Mouse (Mus musculus) C2C12 (cell line): ENCODE results near the gene Abi3bp. TPM values are rescaled to one million over a fixed set of nuclear protein-coding genes. Genes with fewer than 3 reads are reported as not detected.

Experiments used
- H3K27me3 ChIP-seq: one replicate; pipeline ENCODE4 v1.6.1; 2011; ENCODE audit not compliant: control insufficient read depth, insufficient read depth, insufficient read length
- H3K36me3 ChIP-seq: one replicate; pipeline ENCODE4 v1.6.1; 2011; ENCODE audit not compliant: control insufficient read depth, insufficient read depth
- H3K4me3 ChIP-seq: one replicate; pipeline ENCODE4 v1.5.1; 2011; ENCODE audit warnings: mild to moderate bottlenecking, control low read depth; ENCODE audit not compliant: poor library complexity, insufficient read depth, severe bottlenecking
- H3K79me2 ChIP-seq: one replicate; pipeline ENCODE4 v1.6.1; 2011; ENCODE audit not compliant: control insufficient read depth, insufficient read depth
- H3K79me3 ChIP-seq: one replicate; pipeline ENCODE4 v1.6.1; 2011; ENCODE audit warnings: low read depth, control low read depth
- H3ac ChIP-seq: one replicate; pipeline ENCODE3; 2011; ENCODE audit warnings: low read depth; ENCODE audit not compliant: control insufficient read depth, insufficient read length
- CEBPB ChIP-seq: IDR thresholded peaks from one replicate; pipeline ENCODE4 v1.6.1; 2011; ENCODE audit warnings: low read depth, mild to moderate bottlenecking, control low read depth, moderate library complexity
- CTCF ChIP-seq: IDR thresholded peaks from one replicate; pipeline ENCODE4 v1.5.1; 2011; ENCODE audit not compliant: control insufficient read depth, insufficient read depth, insufficient read length
- FOSL1 ChIP-seq: IDR thresholded peaks from one replicate; pipeline ENCODE4 v1.8.0; 2011; ENCODE audit warnings: mild to moderate bottlenecking, low read length; ENCODE audit not compliant: poor library complexity, insufficient read depth, severe bottlenecking
- MAX ChIP-seq: IDR thresholded peaks from one replicate; pipeline ENCODE4 v1.6.1; 2011; ENCODE audit warnings: mild to moderate bottlenecking, control low read depth
- MYOD1 ChIP-seq: IDR thresholded peaks from one replicate; pipeline ENCODE4 v1.6.1; 2011; ENCODE audit warnings: low read depth; ENCODE audit not compliant: control insufficient read depth, insufficient read length
- MYOG ChIP-seq: IDR thresholded peaks from one replicate; pipeline ENCODE4 v1.6.1; 2011; ENCODE audit not compliant: control insufficient read depth, insufficient read length; ENCODE audit errors: extremely low read depth
- USF1 ChIP-seq: IDR thresholded peaks from one replicate; pipeline ENCODE4 v1.6.1; 2011; ENCODE audit warnings: low read depth, mild to moderate bottlenecking, control low read depth, moderate library complexity
- long read RNA-seq, 2 experiments: library from polyadenylated mRNA; unstranded; transcript quantifications; one replicate each; pipeline ENCODE4 v2.0.0; 2019 to 2020
- polyA plus RNA-seq: library from polyadenylated mRNA; unstranded; fragments of >200 nt; fragmentation: generic; extraction: Trizol; gene quantifications from one replicate; pipeline ENCODE4 v1.2.1, GENCODE M21; 2012; ENCODE audit warnings: missing spikeins

Abi3bp gene
- polyA plus RNA-seq: 0.01 TPM
- long read RNA-seq, experiment 1: 0 reads
- long read RNA-seq, experiment 2: 0 reads

DNA sequence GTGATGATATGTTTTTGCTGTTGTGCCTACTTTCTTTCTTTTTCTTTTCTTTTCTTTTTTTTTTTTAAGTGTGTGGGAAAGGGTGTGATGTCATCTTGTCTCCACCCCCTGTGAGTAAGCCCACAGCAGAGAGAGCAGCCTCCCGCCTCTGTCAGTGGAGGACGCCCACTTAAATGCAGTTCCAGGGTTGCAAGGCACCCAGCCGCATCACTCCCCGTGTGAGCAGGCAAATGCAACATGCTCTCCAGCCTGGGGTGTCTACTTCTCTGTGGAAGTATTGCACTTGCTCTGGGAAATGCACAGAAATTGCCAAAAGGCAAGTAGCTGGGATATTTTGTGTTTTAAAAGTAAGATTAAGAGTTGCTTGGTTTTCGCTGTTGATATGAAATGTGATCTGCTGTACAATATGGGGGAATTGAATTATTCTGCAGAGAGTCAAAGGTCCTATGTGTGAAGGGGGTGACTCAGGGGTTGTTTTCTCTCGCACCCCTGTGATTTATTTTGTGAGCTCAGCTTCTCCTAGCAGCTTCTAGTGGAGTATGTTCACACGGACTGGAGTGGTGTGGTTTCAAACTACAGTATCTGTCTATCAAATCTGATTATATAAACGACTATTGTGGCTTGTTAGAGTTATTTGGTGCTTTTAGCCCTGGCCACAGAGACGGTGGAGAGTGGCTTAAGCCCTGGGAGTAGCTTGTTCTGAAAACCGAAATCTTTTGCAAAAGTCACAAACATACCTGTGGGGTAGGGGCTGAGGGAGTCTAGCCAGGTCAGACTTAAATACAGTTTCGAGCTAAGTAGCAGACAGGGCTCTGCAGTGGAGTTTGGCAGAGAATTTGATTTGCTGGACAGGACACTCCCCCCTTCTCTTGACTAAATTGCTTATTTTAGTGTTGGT lies at the start of gene Abi3bp:
Abi3bp (plus strand) TSS at position 202 of the 898 bp plus-strand sequence.
- Histone ChIP-seq H3K79me3 (no peaks in the 10 kb centered on the region), H3K27me3 (no peaks in the 10 kb centered on the region), H3K79me2 (no peaks in the 10 kb centered on the region), H3K4me3 (no peak within 1 kb of the TSS), H3K36me3 (no peaks in the 10 kb centered on the region), H3ac (no peak within 1 kb of the TSS)
- TF ChIP-seq CEBPB: no peak
- no peak for TF ChIP-seq MAX
- no peak for TF ChIP-seq USF1
- no peak for TF ChIP-seq MYOD1
- TF ChIP-seq CTCF: no peak
- no peak for TF ChIP-seq FOSL1
- no peak for TF ChIP-seq MYOG

DNA sequence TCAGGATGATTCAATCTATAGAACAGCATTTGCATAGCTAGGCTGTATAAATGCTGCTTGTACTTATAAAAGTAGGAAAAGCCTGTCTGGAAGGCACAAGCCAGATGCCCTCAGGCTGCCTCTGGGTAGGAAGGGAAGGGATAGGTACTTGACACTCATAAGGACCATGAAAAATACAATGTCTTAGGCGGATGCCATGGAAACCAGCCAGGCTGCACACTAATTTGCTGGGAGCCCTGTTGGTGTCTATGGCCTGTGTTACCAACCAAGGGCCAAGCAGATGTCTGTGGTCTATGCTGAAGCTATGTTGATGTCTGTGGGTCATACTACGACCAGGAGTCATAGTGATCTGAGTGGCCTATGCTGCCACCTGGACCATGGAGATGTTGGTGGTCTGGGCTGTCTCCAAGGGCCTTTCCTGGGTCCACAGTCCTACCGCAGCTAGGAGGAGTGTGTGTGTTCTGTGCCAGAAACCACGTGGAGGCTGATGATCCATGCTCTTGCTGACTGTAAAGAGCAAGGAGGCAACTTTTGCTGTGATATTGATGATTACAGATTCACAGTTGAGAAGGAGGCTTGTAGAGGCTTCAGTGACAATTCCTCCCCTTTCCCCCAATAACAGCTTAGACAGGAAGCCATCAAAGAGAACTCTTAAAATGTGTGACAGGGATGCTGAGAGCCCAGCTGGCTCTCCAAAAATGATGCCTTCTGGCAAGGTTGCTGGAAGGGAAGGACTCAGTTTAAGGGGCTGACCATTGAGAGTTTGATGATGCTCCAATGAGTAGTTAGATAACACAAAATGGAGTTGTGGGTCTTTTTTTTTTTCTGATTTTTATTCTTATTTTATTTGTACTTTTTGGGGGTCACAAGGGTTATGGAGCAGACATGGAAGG lies 42.1 kb upstream of the Abi3bp start:
- TF ChIP-seq CTCF (no peak), MYOD1 (no peak), FOSL1 (no peak), CEBPB (no peak), MAX (no peak), USF1 (no peak), MYOG (no peak)
- Histone ChIP-seq H3K27me3 (no peaks in the 10 kb centered on the region), H3K36me3 (no peaks in the 10 kb centered on the region), H3K79me2 (no peaks in the 10 kb centered on the region), H3K79me3 (no peaks in the 10 kb centered on the region), H3K4me3 (no peak overlapping the region), H3ac (no peak overlapping the region)

DNA sequence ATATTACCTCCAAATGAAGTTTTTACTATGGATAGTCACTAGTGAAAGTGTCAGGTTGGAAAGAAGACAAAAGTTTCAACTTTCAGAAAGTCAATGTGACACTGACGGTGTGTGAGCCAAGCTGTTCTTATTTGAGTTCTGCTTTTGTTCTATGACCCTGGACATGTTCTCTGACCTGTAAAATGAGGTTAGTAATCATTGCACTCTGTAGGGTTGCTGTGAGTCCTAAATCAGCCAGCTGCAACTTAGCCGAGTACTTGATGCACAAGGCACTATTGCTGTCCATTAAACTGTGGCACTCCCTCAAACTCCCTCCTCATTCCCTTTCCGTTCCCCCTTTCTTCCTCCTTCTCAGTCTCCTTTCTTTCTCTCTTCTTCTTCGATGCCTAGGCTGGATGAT lies 37.4 kb upstream of the Abi3bp start:
- TF ChIP-seq CTCF (no peak), MYOG (no peak), USF1 (no peak), CEBPB (no peak), MYOD1 (no peak), MAX (no peak), FOSL1 (no peak)
- H3K4me3 ChIP-seq: no peak overlapping the region
- H3K27me3 ChIP-seq: no peaks in the 10 kb centered on the region
- H3K36me3 ChIP-seq: no peaks in the 10 kb centered on the region
- no peaks in the 10 kb centered on the region for H3K79me3 ChIP-seq
- no peaks in the 10 kb centered on the region for H3K79me2 ChIP-seq
- no peak overlapping the region for H3ac ChIP-seq

DNA sequence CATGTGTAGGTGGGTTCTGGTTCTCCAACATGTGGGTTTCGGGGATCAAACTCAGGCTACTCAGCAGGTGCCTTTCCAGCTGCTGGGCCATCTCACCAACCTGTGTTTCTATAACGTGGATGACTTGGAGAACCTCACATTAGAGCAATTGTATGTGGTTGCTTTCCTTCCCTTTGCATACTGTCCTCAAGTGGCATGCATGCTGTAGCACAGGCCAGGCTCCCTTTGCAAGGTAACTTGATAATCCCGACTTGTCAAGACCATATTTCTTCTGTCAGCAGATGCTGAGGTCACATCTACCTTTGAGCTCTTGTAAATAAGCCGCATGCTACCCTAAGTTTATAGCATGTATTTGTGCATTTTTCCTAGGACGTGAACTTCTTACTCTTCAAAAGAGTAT lies 36.6 kb upstream of the Abi3bp start:
- no peaks in the 10 kb centered on the region for H3K79me3 ChIP-seq
- H3K79me2 ChIP-seq: no peaks in the 10 kb centered on the region
- TF ChIP-seq USF1: no peak
- TF ChIP-seq FOSL1: no peak
- TF ChIP-seq MAX: no peak
- no peak for TF ChIP-seq MYOD1
- no peak for TF ChIP-seq CEBPB
- no peak for TF ChIP-seq MYOG
- no peak for TF ChIP-seq CTCF
- no peak overlapping the region for H3ac ChIP-seq
- no peaks in the 10 kb centered on the region for H3K27me3 ChIP-seq
- H3K4me3 ChIP-seq: no peak overlapping the region
- no peaks in the 10 kb centered on the region for H3K36me3 ChIP-seq

DNA sequence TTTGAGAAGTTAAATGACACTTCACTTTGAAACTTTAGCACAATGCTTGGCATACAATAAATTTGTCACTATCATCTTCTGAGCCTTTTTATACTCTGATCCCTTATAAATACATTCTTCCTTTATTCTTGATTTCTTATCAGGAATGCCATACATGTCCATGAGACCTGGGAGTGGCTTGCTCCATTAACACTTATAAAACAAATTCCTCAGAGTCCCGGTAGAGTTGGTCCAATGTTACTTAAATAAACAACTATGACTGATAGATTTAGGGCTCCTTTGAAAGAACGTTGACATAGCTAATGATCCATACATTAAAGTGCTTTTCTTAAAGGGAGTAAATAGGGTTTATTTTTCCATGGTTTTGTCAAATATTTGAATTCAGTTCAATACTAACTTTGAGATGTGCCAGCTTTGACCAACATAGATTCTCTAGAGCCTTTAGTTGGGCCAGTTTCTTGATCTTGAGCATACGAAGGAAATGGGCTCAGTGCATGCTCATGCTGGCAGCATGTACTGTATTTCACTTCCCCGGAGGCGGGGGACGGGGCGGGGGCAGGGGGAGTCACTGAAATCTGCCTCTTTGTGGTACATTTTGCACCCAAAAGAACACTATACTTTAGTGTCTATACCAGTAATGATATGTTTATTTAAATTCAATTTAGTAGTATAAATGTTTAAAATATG lies 35.9 kb upstream of the Abi3bp start:
- H3K27me3 ChIP-seq: no peaks in the 10 kb centered on the region
- no peak overlapping the region for H3K4me3 ChIP-seq
- no peaks in the 10 kb centered on the region for H3K36me3 ChIP-seq
- no peaks in the 10 kb centered on the region for H3K79me3 ChIP-seq
- TF ChIP-seq CEBPB (no peak), FOSL1 (no peak), CTCF (no peak), USF1 (no peak), MAX (no peak), MYOD1 (no peak)
- no peak overlapping the region for H3ac ChIP-seq
- no peaks in the 10 kb centered on the region for H3K79me2 ChIP-seq
